Mouse (Mus musculus): ENCODE data around the gene Ttc21a.

DNA sequence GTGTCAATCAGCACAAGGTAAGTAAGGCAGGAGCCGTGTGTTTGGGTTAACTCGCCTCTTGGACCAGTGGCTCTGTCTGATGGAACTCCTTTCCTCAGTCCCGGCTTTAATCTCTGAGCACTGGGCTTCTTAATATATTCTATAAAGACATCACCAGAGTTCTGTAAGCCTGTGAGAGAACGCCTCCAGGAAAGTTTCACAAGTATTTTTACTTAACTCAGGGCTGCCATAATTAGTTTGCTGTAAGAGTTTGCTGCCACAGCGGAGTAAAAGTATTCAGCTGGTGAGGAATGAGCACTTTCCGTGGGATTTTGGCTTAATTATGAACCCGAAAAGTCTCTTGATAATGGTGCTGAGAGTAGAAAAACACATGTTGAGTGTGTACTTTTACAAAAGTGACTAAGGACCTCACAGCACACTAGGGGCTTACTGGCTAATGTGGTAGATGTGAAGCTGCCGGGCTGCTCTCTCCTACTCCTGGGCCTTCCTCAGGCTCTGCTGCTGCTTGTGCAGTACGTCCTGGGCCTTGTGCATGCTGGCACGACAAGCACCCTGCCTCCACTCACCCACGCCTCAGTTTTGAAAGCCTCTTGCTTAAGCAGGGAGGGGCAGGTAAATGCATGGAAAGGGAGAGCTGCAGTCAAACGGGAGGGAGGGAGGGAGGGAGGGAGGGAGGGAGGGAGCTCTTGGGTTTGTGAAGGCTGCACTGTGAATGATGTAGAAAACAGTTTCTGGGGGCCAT is 34.8 kb upstream of the Ttc21a start:
- TF ChIP-seq POLR2A (IDR thresholded peaks at IDR 0.05; ENCODE audit: low read depth, low read length): no peak
- TF ChIP-seq CTCF (IDR thresholded peaks at IDR 0.05; ENCODE audit: borderline replicate concordance, insufficient read depth, low read length): no peak

All from embryonic fibroblast, embryonic 13.5 days (primary cell).